Mouse (Mus musculus) CD4-positive, CD25-positive, alpha-beta regulatory T cell, adult 4 months (primary cell): ENCODE results near the gene Dgkg. TPM values are rescaled to one million over a fixed set of nuclear protein-coding genes. Genes with fewer than 3 reads are reported as not detected.

Experiments used
- ATAC-seq: one replicate; pipeline ENCODE4 v1.8.0; 2017
- polyA plus RNA-seq, 2 experiments: library from polyadenylated mRNA; unstranded; fragments of 100-300 nt; shearing (Covaris generic); gene quantifications; one replicate each; pipeline ENCODE4 v1.2.1; 2017

Dgkg gene
- polyA plus RNA-seq, 2 experiments from 2014 or later, result 0.80 to 2.1 TPM

DNA sequence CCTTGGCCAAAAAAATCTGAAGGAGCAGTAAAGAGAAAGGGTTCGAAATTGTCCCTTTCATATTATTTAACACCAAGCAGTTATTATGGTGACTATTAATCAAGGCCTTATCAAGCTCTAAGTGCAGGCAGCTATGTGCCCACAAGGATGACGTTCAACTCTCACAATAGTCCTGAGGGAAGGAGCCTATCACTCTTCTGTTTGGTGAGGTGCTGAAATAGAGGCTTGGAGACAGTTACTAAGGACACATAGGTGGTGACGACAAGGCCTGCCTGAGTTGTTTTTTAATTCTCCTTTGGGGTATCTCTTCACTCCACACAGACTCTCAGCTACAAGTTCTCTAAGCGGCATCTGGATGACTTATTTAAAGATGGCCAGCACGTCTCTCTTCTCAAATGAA lies 161.8 kb downstream of the Dgkg start:
- no peak for ATAC-seq

DNA sequence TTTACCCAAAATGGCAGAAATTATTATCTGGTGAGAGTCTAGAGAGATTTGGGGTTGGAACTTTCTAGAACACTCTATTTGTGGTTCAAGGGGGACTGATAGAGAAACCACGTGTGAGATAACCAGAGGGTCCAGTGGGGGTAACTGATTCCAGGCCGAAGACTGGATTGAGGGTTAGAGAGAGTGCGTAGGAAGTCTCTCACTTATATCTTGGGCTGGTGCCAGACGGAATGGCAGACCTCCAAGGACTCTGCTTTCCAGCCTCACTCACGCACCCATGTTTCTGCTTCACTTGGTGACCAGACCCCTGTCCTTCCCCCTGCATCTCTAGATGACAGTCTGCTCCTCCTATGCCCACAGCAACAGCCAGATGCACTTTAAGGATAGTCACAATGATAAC lies 162.2 kb downstream of the Dgkg start:
- ATAC-seq, result no peak

DNA sequence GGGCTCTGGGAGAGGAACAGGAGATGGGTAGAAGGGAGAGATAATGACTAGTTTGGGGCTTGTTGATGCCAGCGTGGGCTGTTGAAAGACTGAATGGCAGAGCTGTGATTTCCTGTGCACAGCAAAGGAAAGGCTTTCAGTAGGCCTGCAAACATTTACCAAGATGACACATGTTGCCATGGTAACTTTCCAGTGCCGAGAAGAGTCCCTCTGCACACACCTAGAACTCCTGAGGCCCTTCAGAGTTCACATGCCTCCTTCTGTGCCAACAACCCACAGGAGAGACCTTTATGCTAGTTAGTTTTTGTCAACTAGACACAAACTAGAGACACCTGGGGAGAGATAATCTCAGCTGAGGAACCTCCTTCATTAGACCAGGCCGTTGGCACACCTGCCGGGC lies 163.6 kb downstream of the Dgkg start:
- ATAC-seq, result peak; percentile 68

DNA sequence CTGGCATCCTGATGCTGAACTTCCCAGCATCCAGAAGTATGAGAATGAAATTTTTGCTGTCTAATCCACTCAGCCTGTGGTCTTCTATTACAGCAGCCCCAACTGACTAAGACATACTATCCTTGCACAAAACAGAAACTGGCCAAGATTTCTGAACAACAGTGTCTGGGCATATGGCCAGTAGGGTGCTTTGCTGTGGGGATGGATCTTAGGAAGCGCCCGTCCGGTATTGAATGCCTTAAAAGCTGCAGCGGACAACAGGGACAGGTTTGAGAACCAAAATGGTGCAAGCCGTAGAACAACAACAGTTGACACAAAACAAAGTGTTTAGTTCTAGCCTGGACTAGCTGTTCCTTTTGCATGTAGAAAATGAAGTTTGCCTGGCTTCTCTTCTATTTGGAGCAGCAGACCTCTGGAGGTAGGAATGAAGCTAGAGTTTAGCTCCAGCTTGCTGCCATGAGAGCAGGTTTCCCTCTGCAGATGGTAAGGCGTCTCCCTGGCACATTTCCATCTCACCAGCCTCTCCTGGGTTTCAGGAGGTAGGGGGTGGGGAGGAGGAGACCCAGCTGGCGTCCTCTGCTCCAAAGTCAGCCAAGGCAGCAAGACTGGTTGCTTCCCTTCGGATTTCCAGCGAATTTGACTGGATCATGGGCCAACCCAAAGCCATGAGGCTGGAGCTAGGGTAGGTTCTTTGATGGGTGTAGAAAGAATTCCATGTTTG lies 165.4 kb downstream of the Dgkg start:
- ATAC-seq, result no peak

DNA sequence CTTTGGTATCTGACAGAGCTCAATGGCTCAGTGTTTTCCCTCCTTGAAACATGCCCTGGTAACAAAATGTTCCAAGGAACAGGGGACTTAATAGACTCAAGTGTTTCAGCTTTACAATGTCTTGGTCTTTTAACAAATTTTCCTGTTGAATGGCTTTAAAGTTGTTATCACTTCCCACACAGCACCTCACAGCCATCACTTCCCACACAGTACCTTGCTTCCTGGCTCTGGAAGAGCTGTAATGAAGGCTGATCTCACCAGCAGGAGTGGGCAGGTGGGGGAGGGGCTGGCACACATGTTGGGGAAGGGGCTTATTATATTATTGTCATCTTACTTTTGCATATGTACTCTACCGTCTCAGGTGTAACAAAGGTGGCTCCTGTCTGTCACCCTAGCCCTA lies 173.1 kb downstream of the Dgkg start:
- ATAC-seq, result no peak

DNA sequence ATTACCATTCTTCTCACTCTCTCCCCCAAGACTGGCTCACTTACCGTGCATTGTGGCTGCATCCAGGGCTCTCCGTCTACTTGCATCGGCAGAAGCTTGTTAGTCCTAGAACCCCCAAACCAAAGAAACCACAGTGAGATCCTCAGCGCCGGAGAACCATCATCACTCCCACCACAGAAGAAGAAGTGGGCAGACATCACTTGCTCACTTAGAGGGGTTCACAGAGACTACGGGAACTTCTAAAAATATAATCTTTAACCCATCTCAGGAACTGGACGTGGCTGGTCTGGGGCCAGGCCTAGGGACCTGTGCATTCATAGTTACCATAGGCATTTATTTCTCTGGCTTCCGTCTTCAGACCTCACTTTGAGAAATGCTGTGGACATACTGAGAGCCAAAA lies 177.7 kb downstream of the Dgkg start:
- ATAC-seq, result no peak

DNA sequence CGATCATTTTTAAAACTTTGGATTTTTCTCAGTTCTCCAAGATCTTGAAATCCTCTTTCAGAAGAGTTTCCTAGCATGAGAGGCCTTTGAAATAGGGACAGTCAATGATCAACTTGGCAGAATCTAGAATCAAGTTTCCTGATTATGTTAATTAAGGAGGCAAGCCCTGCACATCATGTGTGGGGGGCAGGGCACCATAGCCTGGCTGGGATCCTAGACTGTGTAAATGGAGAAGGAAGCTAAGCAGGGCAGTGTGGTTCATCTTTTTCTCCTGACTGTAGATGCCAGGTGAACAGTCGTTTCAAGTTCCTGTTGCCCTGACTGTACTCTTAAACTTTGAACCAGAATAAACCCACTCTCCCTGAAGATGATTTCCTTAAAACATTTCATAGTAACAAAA lies 185.3 kb downstream of the Dgkg start:
- no peak for ATAC-seq

DNA sequence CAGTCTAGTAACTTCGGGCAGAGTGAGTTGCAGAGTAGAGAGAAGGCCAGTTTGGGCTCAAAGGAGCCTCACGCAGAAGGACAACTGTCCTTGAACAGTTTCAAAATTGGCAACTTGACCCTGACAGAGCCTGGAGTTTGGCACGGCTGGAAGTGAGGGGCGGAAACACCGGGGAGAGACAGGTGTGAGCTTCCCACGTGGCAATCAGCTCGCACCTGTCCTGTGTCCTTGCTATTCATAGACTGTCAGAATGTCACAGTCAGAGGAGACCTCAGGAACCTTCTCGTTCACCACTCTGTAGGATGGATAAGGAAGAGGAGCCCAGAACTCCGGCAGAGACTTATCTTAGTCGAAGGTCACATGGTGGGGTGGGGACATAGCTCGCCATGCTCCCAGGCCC lies 187.6 kb downstream of the Dgkg start:
- ATAC-seq, result no peak

DNA sequence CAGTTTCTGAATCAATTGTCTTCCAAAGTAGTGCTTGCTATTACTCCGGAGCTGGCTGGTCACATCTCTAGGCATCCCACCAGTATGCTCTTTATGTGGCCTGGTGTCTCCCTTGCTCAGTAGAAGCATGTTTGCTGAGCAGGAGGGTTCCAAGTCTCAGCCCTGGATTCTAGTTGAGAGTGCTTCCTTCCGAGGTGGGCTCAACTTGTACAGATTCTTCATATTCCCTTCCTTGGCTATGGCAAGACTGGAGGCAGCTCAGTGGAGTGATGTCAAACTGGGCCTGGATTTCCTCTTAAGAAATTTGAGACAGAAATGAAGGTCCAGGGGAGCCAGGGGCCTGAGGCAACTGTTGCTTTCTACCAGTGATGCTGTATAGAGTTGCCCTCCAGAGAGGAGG lies 189.9 kb downstream of the Dgkg start:
- ATAC-seq, result no peak

DNA sequence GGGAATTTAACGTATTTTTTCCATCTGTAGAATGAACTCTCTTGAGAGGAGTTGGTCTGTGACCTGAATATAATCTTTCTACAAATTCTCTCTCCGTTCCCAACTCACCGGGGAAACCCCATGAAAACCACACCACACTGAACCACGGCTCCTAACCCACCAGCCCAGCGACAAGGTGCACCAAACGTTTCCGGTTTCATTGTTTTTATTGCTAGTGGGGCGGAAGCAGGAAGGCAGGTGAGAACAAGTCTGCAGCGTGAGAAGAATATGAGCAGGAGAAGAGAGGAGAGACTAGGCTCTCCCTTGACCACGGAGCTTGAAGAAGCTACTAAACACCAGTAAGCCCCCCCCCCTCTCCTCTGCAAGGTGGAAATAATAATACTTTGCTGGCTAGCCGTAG lies 190.6 kb downstream of the Dgkg start:
- peak; percentile 93 for ATAC-seq

DNA sequence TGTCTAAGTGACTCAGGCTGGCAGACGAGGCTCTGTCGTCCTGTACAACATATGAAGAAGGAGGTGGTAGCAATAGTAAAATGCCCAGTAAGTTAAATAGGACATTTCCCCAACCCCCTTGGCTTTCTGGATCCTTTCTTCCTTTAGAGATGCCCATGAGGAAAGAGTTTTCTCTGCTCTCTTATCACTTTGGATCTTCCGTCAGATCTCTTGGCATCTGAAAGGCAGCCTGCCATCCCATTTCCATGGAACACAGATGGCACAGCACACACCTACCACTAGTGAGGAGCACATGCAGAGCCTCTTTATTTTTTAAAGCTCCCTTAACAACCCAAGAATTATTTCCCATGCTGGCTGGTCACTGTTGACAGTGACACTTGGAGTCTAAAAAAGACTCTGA lies 194.8 kb downstream of the Dgkg start:
- ATAC-seq, result no peak

DNA sequence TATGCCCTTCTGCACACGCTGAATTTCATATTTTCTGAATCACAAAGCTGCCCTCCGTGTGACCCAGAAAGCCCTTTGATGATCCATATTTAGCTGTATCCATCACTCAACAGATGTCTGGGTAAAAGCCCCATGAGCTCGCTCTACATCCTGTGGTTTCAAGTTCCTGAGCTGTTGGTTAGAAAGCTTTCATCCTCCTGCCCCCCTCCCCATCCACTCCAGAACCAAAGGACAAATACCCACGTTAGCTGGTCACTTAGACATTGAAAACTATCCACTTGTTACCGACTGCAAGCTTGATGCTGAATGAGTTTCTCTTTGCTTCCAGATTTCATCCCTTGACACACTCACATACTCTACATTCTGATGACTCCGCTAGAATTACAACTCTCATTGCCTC lies 195.3 kb downstream of the Dgkg start:
- ATAC-seq, result peak; percentile 31

DNA sequence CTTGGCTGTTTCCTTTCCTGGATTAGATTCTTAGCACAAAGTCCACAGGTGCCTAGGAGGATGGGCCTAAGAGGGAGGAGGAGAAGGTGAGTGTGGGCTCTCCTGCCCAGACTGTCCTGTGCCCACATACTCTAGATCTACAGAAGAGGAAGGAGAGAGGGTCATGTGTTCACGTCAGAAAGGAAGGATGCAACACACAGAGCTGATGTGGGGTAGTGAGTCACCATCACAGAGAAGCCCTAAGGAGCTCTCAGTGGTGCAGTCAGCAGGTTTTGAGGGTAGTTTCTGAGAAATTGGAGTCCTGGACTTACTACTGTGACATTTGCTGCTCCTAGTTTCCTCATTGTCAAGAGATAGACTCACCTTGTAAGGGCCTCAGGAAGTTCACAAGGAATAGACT lies 196.1 kb downstream of the Dgkg start:
- peak; percentile 48 for ATAC-seq

DNA sequence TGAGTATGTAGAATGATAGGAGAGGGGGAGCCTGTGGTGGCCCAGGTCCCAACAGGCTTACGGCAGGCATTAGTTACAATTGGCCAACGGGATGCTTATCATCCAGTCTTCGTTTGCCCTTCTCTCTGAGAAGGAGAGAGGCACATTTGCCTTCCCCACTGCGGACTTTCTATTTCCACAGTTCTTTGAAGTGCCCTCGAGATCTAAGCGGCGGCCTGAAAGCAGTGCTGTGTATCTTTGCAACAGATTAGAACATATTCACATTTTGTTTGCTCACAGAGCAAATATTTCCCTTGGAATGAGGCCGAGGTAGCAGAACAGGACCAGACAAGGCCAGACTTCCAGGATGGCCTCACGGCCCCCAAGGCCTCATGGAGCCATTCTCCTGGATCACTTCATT lies 204.9 kb downstream of the Dgkg start:
- ATAC-seq, result no peak

DNA sequence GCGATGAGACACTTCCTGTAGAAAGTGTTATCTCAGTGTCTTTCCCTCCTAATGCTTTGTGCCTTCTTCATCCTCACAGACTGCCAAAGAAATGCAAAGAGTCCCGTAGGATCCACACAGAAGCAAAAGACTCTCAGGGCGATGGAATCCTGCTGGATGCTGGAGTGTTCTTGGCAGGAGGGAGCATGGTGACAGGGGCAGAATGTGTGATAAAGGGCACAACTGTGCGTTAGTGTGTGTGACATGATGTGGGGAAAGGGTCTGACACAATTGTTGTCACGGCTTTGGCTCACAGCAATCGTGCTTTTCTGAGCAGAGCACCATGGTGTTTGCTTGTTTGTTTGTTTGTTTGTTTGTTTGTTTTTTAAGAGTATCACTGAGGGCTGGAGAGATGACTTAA lies 208.9 kb downstream of the Dgkg start:
- ATAC-seq, result no peak

DNA sequence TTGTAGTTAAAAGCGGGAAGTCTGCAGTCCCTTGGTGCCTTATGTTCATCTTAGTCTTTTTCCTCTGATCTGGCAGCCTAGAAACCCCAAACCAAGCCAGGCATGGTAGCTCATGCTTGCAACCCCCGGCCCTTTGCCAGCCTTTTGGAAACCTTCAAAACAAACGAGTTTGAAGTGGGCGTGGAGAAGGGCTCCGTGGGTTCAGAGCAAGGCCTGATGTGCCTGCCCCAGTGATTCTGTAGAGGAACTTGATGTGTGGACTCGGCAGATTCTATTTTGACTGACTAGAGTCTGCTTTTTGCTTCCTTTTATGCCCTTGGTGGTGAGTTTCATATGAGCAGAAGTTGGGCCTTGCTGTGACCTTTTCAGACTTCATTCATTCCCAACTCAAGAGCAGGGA lies 212.2 kb downstream of the Dgkg start:
- ATAC-seq, result no peak

DNA sequence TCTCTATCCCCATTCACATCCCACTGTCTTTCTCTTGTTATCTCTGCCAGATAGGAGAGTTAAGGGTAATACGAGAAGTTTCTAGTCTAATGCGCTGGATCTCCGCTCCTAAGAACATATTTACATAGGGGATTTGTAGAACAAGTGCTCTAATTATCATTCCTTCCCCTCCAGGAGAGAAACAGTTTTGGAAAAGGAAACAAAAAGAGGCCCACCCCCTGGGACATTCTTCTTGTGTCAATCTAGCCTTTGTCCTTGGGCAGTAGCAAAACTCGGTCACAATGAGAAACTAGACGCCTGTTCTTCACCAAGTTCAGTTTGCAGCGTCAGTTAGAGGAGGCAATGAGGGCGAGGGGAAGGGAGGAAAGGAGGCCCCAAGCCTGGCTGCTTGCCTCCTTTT lies 214.8 kb downstream of the Dgkg start:
- ATAC-seq, result no peak

DNA sequence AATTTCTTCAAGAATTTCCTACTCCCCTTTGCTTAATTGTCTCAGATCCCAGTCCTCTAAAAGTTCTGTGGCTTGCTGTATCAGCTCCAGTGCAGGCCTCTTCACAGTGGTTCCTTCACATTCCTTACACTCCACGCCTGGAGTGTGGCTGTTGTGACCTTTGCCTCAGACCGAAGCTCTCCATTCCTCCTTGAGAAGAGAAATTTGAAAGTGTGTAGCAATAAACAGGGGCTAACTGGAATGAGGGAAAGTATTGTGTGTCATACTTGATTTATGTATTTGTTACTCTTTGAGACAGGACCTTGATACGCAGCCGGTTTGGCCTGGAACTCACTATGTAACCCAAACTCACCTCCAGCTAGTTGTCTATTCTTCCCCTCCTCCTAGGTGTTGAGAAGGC lies 215.7 kb downstream of the Dgkg start:
- no peak for ATAC-seq

DNA sequence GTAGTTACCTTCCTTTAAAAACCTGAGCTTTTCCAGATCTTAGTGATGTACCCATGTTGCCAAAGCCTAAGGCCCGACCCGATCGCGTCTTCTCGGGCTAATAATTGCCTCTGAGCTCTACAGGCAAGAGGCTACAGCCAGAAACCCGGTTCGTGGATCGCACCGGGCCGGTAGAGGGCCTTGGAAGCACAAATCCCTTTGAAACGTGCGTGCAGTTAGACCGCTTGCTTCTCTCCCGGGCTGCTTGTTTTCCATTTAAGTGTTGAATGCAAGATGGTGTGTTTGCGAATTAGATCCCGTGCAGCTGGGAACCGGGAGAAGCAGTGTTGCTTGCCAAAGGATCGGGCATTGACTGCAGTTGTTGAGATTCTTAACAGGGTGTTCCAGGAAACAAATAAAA lies 216.8 kb downstream of the Dgkg start:
- ATAC-seq, result no peak

DNA sequence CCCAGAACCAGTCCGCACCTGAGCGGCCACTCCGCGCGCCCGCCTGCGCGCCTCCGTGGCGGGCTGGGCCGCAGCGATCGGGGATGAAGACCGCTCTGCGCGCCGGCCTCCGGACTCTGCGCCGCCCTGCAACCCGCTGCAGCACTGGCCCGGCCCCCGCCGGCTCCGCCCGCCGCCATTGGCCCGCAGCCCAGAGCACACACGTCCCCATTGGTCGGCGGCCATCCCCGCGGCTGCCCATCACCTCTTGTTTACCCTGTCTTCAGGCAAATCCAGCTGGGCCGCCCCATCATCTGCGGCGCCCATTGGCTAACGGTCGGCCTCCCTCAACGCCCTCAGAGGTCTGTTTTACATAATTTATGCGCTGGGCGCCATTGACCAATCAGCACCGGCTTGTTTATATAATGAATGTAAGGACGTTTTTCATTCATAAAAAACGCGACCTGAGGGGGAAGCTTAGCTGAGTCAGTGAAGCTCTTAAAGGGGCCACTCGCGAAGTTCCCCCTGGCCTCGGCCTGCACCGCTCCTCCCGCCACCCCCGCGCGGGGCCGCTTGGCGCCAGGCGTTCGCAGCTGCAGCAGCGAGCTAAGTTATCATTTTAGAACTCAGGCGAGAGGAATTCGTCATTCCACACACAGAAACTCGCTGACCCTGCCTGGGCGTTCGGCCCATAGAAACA lies 217.4 kb downstream of the Dgkg start, which contains the start of gene Etv5:
Gene Etv5 (minus strand): TSS at position 221 of the 679 bp plus-strand sequence.
- peak; percentile 93 for ATAC-seq

DNA sequence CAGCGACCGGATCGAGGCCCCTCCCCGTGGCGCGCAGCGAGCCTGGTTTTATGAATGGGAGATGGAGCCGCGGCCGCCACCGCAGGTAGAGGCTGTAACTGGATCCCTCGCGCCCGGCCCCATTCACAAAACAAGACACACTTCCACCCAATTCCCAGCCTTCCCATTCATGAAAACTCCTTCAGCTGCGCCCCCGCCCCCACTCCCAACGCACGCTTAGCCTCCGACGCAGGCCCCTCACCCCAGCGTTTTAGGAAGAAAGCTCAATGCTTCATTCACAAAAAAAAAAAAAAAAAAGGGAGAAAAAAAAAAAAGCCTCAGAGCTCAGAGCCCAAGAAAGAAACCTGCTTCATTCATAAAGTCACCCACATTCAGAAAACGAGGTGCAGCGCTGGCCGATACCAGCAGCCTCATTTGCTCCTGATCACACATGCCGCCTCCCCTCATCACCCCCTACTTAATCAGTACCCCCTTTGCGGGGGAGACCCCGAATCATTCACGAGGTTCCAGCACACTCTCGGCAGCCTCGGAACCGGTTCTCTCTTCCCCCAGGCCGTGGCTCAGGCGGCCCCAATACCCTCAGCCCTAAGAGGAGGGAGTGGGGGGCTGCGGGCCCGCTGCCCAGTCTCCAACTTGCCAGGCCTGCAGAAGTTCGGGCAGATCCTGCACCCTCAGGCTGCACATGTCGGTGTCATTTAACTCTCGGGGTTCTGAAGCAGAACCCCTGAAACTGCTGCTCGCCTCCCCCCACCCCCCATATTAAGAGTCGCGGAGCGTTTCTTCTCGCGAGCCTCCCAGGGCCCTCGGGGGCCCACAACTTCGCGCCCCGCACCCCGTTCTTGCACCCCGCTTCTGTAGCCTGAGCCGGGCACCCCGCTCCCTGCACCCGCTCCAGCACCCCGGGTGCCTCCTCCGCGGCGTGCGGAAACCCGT lies 218.3 kb downstream of the Dgkg start:
- no peak for ATAC-seq

DNA sequence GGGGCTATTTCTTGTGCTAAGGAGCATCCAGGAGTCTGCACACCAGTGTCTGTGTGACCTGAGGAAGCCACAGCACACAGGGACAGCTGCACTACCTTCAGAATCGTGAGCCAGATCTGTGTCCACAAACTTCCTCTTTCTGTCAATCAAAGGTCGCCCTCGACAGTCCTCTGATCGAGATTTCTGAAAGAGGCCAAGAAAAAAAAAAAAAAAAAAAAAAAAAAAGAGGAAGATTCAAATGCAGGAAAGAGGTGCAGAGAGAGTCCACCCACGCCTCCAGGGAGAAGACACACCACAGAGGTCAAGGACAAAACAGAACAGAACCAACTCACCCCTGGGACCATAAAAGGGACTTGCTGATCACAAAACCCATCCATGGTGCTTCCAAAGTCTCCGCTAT lies 220.9 kb downstream of the Dgkg start:
- no peak for ATAC-seq

DNA sequence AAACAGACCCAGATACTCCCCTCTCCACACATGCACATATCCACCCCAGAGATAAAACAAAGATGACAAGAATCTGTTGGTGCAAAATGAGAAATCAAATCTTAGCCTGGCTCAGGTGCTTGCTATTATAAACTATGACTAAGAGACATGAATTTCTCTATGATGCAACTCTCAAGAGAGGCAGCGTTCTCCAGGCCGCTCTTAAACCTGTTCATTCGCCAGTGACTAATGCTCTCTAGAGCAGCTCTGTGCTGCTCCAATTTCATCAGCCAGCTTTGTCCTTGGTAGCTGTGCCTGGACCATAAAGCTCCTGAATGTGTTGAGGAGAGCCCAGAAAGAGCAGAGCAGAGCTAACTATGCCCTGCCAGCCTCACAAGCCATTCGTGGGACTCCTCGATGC lies 222.5 kb downstream of the Dgkg start:
- ATAC-seq, result no peak

DNA sequence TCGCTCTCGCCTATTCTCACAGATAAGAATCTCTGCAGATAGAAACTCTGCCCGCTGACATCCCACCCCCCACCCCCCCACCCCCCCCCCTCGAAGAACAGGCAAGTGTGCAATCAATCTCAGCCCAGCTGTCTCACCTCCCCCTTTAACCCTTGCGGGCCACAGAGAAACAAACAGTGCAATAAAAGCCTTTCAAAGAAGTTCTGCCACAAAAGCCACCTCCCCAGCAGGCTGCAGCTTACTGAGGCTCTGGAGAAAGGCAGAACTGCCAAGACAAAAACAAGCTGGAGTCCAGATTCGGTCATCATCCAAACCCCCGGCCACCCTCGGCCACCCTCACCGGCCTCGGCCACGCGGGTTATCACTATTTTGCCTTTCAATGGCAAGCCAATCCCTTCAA lies 223.1 kb downstream of the Dgkg start:
- no peak for ATAC-seq
